ENCODE assay signal across 8 mouse cellular contexts in genomic region chr16:97312960-97313686, GRCm38 (mm10).
A peak's percentile ranks its signal among the peaks of the same experiment; 100 is the strongest.
DNase-seq lines count a peak whose midpoint lies in the region.

No protein-coding gene starts in this region.

- DNase-seq in T-cell, adult 2 months (ENCODE audit: low spot score) = peak; percentile 41
- DNase-seq in cerebellum, adult 9-11 months = peak; percentile 10
- DNase-seq in frontal cortex, postnatal 25 days (ENCODE audit: low spot score in 2 of 2) = peak; percentile 77 to 79
- peak; percentile 84 for DNase-seq in induced T-regulatory cell, adult 2 months (ENCODE audit: low read depth)
- DNase-seq in left cerebral cortex, adult 11 months (ENCODE audit: low spot score) = peak; percentile 55
- DNase-seq in lung, postnatal 36 days = peak; percentile 83
- DNase-seq in right cerebral cortex, postnatal 14 days = peak; percentile 85
- peak; percentile 45 for DNase-seq in yolk sac, embryonic 10.5 days (ENCODE audit: low spot score)

Comparison
In these comparisons a context has a peak if more than half of its experiments do, and no peak if none do; other contexts are left out.
1. Peak in every context shown above with its lines: DNase-seq.
2. DNase-seq: peak in every context shown above with its lines; median percentile 85 in right cerebral cortex, postnatal 14 days; 84 in induced T-regulatory cell, adult 2 months; 83 in lung, postnatal 36 days; 78 in frontal cortex, postnatal 25 days; 55 in left cerebral cortex, adult 11 months; 45 in yolk sac, embryonic 10.5 days; 41 in T-cell, adult 2 months; 10 in cerebellum, adult 9-11 months.